ENCODE assay signal across 12 mouse cellular contexts in the genomic region with DNA sequence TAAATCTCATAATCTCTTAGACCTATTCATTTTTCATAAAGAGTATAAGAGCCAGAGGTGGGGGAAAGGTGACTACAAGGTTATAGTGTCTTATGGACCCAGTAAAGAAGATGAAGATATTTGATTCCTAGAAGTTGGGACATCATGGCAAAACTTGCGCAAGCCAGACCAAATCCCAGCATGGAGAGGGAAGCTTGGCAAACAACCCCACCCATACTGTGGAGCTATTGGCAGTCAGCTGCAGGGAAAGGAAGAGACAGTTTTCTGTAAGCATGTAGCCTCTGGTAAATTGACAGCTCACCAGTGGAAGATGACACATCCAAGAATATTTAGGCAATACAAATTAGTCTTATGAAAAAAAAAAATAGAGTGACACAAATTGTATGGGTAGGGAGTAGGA.
"Had no signal": no experiment of that assay in that cellular context is flagged by ENCODE, and none has a peak within 500 bp of the region (broad histone marks: within the 10 kb centered on the region; RNA-seq: fewer than 3 reads in every experiment).

No protein-coding gene starts in this region.

- DNase-seq: kidney, adult 2 months; kidney, postnatal 25 days; layer of hippocampus, adult 9-11 months; liver, postnatal 0 days; lung, embryonic 14.5 days; lung, postnatal 36 days; right cerebral cortex, adult 18-20 months; right cerebral cortex, postnatal 14 days; right cerebral cortex, postnatal 4 days; thymus, postnatal 25 days had no signal

- ATAC-seq: liver, postnatal 0 days; lung, postnatal 0 days; midbrain, embryonic 13.5 days had no signal
